Mouse (Mus musculus) ovary, postnatal 10 days (tissue): ENCODE results near the gene Il13ra1.

Source experiments
- DNase-seq: peaks from one replicate; pipeline ENCODE4 v3.0.0; 2022; ENCODE audit warnings: low spot score

Il13ra1 gene

GRCm38 (mm10) chrX:36111622-36112421, at the start of gene Il13ra1:
TSS of gene Il13ra1 (plus strand) at chrX:36112110.
- peak; percentile 6 for DNase-seq

GRCm38 (mm10) chrX:36073997-36074396, 37.9 kb upstream of the Il13ra1 start:
- DNase-seq, result no peak

GRCm38 (mm10) chrX:36077164-36077563, 34.7 kb upstream of the Il13ra1 start:
- no peak for DNase-seq

GRCm38 (mm10) chrX:36082917-36083316, 29.0 kb upstream of the Il13ra1 start:
- DNase-seq, result no peak

GRCm38 (mm10) chrX:36088464-36089256, 23.2 kb upstream of the Il13ra1 start:
- no peak for DNase-seq

GRCm38 (mm10) chrX:36100883-36101282, 11.0 kb upstream of the Il13ra1 start:
- DNase-seq, result no peak

GRCm38 (mm10) chrX:36101318-36101717, 10.6 kb upstream of the Il13ra1 start:
- DNase-seq, result no peak

- DNase-seq, result no peak
Measured at GRCm38 (mm10) chrX:36108601-36109000, 3.3 kb upstream of the Il13ra1 start.

GRCm38 (mm10) chrX:36112422-36112750, 476 bp downstream of the Il13ra1 start:
- DNase-seq, result no peak

- DNase-seq, result no peak
Measured at GRCm38 (mm10) chrX:36115171-36115570, 3.3 kb downstream of the Il13ra1 start.

- no peak for DNase-seq
Measured at GRCm38 (mm10) chrX:36129037-36129770, 17.3 kb downstream of the Il13ra1 start.

- no peak for DNase-seq
Measured at GRCm38 (mm10) chrX:36129771-36130108, 17.8 kb downstream of the Il13ra1 start.

- DNase-seq, result no peak
Measured at GRCm38 (mm10) chrX:36136346-36136745, 24.4 kb downstream of the Il13ra1 start.

- DNase-seq, result no peak
Measured at GRCm38 (mm10) chrX:36141994-36142639, 30.2 kb downstream of the Il13ra1 start.

GRCm38 (mm10) chrX:36146746-36147145, 34.8 kb downstream of the Il13ra1 start:
- no peak for DNase-seq

GRCm38 (mm10) chrX:36150100-36150499, 38.2 kb downstream of the Il13ra1 start:
- DNase-seq, result no peak

GRCm38 (mm10) chrX:36156677-36157076, 44.8 kb downstream of the Il13ra1 start:
- DNase-seq, result no peak

- no peak for DNase-seq
Measured at GRCm38 (mm10) chrX:36161567-36161966, 49.7 kb downstream of the Il13ra1 start.

- no peak for DNase-seq
Measured at GRCm38 (mm10) chrX:36183625-36184024, 71.7 kb downstream of the Il13ra1 start.

- no peak for DNase-seq
Measured at GRCm38 (mm10) chrX:36186036-36186435, 74.1 kb downstream of the Il13ra1 start.

GRCm38 (mm10) chrX:36186443-36186842, 74.5 kb downstream of the Il13ra1 start:
- DNase-seq, result no peak

- DNase-seq, result no peak
Measured at GRCm38 (mm10) chrX:36193951-36194350, 82.0 kb downstream of the Il13ra1 start.
